Mouse (Mus musculus) monocyte, adult 5-6 weeks (primary cell): ENCODE results near the gene Theg. TPM values are rescaled to one million over a fixed set of nuclear protein-coding genes. Genes with fewer than 3 reads are reported as not detected.

ENCODE experiments used
- ATAC-seq: fragments of 153-309, 156-312 bp; replicated peaks from 2 replicates; pipeline ENCODE4 v1.8.0; 2017; ENCODE audit warnings: mild to moderate bottlenecking; ENCODE audit not compliant: low TSS enrichment, insufficient number of reproducible peaks, severe bottlenecking, poor library complexity, low FRiP score
- total RNA-seq: library from RNA; stranded (forward); fragments of 200-1000, 200-491, 200-594 nt; gene quantifications from 3 replicates; pipeline ENCODE4 v1.2.3, GENCODE M21; 2017

Gene Theg
- total RNA-seq = not detected in 3 replicates

DNA sequence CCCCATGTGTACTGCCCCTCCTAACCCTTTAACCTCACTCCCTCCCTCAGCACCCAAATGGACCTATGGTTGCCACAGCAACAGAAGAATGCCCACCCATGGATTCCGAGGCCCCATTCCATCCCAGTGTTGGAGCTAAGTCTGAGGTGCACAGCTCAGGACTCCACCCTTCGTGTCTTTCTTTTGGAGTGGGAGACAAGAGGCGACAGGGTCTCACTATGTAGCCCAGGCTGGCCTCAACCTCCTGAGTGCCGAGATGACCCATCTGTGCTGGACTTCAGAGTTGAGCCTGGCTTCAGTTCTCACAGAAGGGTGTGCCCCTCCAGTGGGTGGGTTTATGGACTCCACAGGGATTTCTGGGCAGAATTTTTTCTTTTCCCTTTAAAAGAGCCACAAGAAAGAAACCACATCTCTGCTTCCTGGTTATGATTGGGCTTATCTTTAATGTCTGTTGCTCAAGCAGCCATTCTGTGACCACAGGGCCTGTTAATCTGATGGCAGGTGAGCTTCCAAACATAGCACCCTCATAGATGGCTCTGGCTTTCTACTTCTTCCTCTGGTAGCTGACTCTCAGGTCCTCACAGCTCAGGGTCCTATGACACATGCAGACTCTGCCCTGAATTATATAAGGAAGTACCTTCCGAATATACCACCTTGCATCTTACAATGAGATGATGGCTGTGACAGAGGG, at the start of gene Theg:
Theg (minus strand) TSS at position 271 of the 691 bp plus-strand sequence.
- no peak for ATAC-seq

DNA sequence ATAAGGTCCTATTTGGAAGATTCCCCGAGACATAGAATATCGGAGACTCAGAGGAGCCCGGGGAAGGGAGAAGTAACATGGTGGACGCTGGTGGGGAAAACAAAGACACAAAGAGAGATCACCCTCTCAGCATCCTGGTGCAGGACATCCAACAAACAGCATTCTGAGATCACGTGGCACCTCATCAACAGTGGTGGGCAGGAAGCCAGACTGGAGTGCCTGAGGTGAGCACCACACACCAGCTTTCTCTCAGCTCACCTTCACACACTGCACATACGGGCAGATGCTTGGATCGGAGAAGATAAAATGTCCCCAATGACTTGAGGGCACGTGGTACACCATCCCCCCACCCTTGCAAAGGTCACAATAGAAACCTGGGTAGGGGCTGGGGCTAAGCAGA, 49.2 kb upstream of the Theg start:
- ATAC-seq = no peak

DNA sequence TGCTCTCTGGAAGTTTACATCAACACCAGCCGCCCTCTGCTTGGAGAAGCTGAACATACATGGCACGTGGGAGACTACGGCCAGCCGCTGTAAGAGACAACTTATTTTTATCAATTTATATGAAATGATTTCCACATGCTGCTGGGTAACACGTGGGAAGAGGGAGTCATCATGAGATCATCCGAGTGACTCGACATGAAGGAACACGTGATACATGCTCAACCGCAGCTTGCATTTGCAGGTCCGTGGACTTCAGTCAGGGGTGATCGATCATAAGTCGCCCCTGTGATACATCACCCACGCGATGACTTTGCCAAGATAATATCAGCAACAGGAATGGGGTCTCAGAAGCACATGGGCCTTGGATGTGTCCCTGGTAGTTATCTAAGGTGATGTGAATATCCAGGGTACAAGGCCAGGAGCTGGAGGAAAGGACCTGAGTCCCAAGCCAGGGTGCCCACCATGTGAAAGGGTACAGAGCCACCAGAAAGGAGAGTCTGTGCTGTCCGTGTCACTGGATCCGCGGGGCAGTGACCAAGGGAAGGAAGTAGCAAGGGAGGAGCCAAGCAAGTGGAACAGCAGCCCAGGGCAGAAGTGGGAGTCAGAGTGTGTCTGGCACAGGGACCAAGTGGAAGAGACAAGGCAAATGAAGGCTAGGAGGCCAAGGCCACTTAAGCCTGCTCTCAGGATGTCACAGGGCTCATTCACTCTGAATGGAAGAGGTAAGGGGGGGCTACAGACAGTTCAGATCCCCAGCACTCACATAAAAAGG, 46.1 kb upstream of the Theg start:
- ATAC-seq = no peak

DNA sequence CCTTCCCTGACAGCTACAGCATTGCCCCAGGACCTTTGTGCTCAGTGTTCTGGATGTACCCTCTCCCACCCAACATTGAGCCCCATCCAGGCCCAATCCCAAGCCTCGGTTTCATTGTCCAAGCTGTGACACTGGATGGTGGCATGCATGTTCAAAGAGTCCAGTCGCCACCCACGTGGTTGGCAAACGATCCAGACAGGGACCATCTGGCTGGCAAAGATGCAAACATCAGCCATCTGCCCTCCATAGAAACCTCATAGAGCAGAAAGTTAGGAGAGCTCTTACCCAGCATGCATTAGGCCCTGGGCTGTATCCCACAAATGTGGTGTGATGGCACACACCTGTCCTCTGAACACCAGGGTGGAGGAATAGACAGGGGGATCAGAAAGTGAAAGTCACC, 44.3 kb upstream of the Theg start:
- ATAC-seq = no peak

DNA sequence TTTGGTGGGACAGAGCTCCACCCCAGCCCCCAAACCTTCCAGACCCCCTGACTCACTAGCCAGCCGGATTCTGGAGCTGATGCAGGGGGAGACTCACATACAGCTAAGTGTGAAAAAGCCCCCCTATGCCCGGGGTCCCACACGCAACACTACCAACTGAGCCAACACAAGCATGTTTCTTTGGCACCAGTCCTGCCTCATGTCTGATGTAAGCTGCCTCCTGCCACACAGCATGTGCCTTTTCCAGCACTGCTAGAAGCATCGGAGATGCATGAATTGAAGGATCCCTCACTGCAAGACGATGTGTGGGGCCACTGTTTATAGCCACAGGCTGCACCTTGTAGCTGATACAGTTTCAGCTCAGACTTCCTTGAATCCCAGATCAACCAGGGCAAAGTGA, 41.2 kb upstream of the Theg start:
- ATAC-seq = no peak

DNA sequence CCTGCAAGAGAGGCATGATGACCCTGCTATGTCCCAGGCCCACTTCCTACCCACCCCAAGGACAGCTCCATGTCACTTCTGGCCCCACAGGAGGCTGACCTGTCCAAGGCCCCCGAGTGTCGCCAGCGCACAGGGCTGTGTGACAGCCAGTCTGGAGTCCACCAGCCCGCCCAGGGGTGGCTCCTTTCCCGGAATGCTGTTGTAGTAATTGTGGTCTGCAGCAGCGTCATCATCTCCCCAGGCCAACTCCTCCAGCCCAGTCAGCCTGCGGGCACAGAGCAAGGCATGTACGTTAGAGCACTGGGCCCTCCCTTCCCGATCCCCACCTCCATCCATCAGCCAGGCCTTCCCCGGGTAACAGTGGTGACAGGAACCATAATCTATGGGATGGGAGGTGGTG, 39.0 kb upstream of the Theg start:
- no peak for ATAC-seq

DNA sequence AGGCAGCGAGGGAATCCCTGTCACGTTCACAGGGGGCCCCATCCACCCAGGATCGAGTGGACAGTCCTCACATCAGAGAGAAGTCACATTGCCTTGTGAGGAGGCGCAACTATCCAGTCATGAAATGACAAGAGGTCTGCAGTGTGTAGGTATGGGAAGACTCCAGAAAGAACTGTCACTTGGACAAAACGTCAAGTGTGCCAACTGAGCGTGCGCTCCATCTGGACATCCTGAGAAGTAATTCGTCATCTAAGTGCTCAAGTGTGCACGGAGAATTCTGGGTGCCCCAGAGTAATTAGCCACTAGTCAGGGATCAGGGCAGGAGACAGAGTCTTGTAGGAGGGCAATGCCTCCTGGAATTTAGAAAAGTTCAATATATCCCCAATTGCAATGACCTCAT, 38.3 kb upstream of the Theg start:
- no peak for ATAC-seq

DNA sequence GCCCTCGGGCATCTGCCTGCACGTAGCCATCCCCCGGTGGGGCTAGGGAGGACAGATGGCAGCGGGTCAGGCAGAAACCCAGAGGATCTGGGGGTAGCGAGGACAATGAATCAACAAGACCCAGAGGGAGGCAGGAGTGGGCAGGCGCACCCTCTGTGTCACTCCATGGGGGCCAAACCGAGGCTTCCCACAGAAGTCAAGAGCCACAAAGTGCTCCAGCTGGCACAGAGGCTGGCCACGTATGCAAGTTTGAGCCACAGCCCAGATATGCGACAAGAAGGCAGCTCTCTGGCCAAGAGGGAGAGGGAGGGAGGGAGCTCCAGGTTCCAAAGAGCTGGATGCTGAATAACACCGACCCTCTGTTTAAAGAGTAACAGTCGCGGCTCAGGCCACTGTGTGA, 36.8 kb upstream of the Theg start:
- no peak for ATAC-seq

DNA sequence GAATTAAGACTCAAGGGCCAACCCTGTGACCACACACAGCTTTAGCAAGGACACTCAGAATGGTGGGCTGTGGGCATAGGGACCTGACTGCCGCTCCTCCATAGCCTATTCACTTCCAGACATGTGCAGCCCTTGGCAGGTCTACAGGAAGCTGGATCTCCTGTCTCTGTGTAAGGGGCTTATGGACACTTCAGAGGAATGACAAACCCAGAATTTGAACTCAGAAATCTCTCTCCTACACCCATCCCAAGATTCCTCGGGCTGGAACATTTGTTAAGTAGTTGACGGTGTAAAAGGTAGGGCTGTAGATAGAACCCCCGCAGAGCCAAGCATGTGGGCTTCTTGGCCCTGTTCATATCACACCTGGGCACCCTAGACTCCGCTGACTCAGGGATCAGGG, 29.2 kb upstream of the Theg start:
- ATAC-seq = no peak

DNA sequence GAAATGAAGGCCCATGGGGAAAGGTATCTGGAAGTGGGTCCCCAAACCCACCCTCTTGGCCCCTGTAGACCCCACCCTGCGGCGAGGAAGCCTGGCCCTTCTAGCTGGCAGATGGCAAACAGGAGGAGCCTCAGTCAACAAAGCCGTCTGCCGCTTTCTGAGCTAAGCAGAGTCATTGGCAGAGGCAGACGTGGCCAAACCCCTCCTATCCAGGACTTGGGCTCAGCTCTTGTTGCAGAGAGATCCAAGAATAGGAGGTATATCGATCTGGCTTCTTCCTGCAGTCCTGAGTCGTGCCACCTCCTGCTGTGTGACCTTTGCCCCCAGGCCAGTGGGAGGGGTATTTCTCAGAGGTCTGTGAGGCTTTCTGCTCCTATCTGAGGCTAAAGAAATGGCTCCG, 28.7 kb upstream of the Theg start:
- no peak for ATAC-seq

DNA sequence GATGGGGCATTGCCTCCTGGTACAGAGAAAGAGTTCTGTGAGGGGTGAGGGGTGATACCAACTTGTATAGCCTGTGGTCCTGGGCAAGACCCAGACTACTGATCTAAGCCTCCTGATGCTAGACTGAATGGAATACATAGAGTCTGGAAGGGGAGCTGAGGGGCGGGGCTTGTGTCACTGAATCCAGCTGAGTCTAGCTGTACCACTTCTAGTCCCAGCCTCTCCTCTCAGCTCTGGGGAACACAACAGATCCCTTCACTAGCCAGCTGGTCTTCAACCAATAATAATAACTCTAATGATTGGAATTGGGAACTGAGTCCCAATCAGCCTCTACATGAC, 27.1 kb upstream of the Theg start:
- no peak for ATAC-seq

DNA sequence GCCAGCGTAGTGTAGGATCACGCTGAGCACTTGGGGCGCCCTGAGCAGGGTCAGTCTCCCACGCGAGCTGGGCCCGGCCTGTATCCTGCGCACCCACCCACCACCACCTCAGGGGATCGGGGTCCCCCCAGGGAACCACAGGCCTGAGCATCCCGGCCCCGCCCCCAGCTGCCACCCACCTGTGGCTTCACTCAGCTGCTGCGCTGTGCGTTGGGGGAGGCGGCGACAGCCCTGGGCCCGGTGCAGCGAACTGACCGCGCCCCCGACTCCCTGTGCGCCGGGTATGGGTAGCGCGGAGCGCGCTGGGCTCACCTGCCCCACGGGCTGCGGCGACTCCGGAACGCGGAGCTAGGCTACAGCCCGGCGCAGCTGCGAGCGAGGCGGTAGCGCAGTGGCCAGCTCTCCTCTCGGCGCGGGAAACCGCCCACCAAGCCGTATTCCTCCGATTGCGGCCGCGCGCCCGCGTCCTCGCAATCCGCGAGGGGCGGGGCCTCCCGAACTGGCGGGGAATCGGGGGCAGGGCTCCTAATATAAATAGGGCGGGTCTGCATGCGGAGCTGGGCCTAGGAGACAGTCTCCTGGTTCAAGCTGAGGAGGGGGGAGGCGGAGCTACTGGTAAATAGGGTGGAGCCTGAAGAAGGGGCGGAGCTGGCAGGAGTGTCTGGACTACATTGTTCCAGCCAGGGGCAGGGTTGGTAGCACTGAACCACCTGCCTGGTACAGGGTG, 26.6 kb upstream of the Theg start, which contains the start of gene C2cd4c:
C2cd4c (minus strand) TSS at position 448 of the 727 bp plus-strand sequence.
- no peak for ATAC-seq

DNA sequence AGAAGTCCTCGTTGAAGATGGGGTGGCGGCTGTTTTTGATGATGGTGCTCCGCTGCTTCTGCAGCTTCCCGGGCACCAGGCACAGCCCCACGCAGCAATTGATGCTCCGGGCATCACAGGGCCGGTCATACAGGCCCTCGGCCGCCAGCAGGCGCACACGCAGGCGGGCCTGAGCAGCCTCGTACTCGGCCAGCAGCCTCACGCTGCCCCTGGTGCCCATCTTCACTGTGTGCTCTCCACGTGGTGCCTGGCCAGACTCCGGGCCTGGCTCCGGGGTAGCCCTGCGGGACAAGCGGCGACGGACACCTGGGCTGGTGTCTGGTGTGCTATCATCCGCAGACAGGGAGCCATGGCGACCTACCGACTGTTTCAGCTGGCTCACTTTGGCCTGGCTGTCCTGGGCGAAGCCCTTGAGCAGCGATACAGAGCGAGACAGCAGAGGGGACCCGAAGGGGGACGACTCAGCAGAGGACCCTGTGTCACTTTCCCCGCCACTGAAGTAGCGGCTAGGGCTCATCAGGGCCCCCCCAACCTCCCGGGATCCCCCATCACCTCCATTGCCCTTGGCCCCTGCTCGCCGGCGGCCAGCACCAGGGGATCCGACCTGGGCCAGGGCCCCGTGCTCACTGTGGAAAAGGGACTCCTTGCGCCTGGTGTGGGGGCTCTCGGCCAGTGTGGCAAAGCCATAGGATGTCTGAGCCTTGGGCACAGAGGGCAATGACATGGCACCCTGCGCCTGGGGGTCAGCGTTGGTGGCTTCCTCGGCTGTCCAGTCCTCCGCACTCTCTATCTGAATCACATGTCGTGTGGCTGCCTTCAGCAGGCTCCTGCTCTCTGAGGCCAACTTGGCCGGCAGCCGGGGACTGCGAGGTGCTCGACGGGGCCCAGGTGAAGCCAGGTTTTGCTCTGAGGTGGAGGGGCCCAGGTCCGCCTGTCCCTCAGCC, 25.3 kb upstream of the Theg start:
- ATAC-seq = no peak

DNA sequence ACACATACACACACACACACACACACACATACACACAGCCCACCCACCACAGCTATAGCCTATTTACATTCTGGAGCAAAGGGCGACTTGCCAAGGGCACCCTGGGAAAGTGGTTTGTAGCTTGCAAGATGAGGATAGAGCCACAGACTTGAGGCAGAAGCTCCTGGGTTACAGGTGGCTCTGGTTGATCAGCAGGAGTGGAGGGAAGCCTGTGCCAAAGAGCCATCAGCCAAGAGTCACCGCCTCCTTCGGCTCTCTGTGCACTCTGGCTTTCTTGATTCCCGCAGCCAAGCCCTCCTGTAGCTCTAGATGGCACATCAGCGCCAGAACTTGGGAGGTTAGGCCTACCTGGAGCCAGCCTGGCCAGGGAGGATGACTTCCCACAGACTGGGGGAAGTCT, 24.2 kb upstream of the Theg start:
- ATAC-seq = no peak

DNA sequence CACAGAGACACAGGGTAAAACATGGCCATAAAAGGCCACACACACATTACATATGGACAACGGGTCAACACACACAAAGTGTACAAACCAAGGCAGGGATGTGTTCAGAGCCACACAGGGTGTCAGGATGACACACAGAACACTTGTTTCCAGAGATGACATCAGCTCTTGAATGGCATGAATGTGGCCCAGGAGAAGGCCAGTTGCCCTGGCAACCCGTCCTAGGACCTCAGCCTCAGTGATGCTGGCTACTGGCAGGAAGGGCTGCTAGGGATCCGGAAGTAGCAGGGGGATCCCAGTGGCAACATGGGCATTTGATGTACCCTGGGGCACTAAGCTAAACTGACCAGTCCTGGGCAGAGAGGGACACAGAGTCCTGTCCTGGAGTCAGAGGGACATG, 22.1 kb upstream of the Theg start:
- ATAC-seq = no peak

DNA sequence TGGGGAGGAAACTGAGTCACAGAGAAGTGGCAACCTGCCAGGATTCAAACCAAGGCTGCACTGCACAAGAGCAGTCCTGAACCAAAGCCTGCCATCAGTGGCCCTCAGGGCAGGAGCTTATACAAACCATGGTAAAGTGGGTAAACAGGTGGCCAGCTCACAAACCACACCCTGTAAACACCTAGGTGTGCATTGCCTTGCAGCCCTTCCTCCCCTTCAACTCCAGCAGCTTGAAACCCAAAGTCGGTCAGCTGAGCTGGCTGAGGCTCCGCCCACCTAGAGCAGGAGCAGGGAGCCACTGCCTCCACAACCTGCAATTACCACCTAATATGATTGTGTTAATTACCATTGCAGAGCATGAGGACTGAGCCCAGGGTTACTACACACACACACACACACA, 20.8 kb upstream of the Theg start:
- no peak for ATAC-seq

DNA sequence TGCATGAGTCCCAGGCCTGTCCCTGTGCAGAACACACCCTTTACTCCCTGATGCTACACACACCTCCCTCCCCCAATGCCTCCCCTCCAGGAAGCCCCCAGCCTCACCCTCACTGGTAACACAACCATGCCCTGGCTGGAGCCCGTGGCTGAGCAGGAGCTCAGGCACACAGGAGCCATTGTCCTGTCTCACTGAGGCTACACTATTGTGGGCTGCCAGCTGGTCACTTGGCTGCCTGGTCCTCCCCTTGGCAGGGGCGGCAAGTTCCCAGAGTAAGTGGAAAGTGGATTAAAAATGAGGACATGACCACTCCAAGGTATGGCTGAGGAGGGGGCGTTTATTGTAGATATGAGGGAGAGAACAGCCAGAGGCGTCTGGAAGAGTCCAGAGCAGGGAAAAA, 19.4 kb upstream of the Theg start:
- ATAC-seq = no peak

DNA sequence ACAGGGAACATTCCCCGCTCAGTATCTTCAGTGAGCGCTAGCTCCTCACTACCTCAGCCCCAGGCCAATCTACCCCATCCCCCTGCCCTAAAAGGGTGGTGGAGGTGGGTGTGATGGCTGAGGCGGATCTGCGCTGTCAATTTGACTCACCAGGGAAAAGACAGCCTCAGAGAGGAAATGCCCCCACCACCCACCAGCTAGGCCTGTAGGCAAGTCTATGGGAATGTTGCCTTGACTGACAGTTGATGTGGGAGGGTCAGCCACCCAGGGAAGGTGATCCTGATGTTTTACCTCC, 10.8 kb upstream of the Theg start:
- ATAC-seq = no peak
